Mouse (Mus musculus) myocyte (in vitro differentiated cells): Measurements from ENCODE around the gene Sema4b.

Source experiments
- MAX ChIP-seq: IDR thresholded peaks from one replicate; pipeline ENCODE4 v1.6.1; 2011; ENCODE audit warnings: low read depth, mild to moderate bottlenecking, control low read depth
- MYOD1 ChIP-seq, 3 experiments: IDR thresholded peaks; one replicate each; pipeline ENCODE4 v1.6.1; 2011; ENCODE audit warnings: control low read depth in 2 of 3, low read depth in 2 of 3, mild to moderate bottlenecking in 2 of 3, moderate library complexity in 1 of 3; ENCODE audit not compliant: insufficient read length in 2 of 3, control insufficient read depth in 1 of 3
- TCF12 ChIP-seq: IDR thresholded peaks from one replicate; pipeline ENCODE4 v1.6.1; 2011; ENCODE audit warnings: mild to moderate bottlenecking, control low read depth; ENCODE audit not compliant: poor library complexity, insufficient read depth, severe bottlenecking

- no peak for TF ChIP-seq MYOD1 (IDR thresholded peaks at IDR 0.05; ENCODE audit: control insufficient read depth in 1 of 3, insufficient read length in 2 of 3, low read depth in 2 of 3)
- no peak for TF ChIP-seq TCF12
- no peak for TF ChIP-seq MAX
These were observed 29.9 kb downstream of the Sema4b start for GRCm38 (mm10) chr7:80216566-80216965.
